Mouse (Mus musculus) embryonic fibroblast, embryonic 13.5 days (primary cell): ENCODE results near the gene Trpm5.

Experiments
- CTCF ChIP-seq: IDR thresholded peaks from 2 replicates; pipeline ENCODE4 v1.5.1; 2011; ENCODE audit warnings: mild to moderate bottlenecking, control low read depth, low read length, moderate library complexity, borderline replicate concordance; ENCODE audit not compliant: insufficient read depth
- POLR2A ChIP-seq: IDR thresholded peaks from 2 replicates; pipeline ENCODE4 v1.6.1; 2011; ENCODE audit warnings: low read depth, mild to moderate bottlenecking, control low read depth, low read length, moderate library complexity

DNA sequence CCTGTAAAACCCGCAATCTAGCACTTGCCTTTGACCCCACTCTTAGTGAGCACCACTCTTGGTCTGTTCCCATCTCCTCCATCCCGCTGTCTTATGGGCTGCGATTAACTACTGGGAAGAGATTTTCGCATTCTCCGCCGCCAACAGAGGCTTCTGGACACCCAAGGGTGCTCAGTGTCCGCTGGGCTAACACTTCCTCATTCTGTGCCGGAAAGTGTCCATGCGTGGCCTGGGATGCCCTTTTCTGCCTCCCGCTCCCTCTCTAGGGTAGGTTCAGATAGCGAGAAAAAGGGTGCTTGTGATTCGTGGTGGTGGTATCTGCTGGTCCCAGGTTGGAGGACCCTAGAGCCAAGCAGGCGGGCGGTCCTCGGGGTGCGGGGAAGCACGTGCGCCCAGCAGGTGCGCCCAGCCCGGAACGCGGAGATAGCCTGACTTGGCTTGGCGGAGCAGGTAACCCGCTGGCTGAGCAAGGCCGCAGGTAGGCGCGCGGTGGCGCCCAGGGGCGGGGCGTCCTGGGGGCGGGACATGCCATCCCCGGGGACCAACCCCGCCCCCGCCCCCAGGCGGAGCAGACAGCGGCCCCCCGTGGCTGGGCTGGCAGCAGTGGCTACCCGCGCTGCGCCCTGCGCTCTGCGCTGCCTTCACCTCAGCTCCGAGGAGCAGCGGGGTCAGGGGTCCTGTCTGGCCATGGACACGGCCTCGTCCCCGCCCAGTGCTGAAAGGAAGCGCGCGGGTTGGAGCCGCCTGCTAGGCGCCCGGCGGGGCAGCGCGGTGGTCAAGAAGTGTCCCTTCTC, 12.4 kb upstream of the Trpm5 start:
- no peak for TF ChIP-seq CTCF
- no peak for TF ChIP-seq POLR2A
